Mouse (Mus musculus) brain, embryonic 18.5 days (tissue): ENCODE measurements around the gene Siglece.
A peak's percentile ranks its signal among the peaks of the same experiment; 100 is the strongest.
"Not testable (repeated sequence)": the region's sequence is repeated elsewhere in the genome, so short reads cannot be mapped to it uniquely, and the experiment has no call there.

Experiments
- DNase-seq: peaks from one replicate; pipeline ENCODE4 v3.0.0-alpha.2; 2012; ENCODE audit warnings: low read depth, low spot score

The Siglece gene

DNA sequence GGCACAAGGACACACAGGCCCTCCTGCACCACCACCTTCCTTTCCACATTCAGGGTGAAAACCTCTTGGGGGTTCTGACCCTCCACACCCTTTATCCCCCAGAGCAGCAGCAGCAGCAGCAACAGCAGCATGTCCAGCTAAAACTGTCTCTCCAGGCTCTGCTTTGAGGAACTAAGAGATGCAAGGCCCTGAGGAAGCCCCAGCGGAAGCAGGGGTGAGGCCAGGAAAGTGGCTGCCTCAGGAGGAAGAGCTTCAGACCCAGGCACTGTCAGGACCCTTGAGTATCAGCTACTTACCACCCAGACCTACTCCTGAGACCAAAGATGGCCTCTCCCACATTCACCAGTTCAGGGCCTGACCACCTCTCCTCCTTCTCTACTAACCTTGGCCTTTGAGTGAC lies at the start of gene Siglece:
TSS of gene Siglece (minus strand) at position 160 of the 400 bp plus-strand sequence.
- no peak for DNase-seq

GRCm38 (mm10) chr7:43690118-43690517 lies 30.2 kb upstream of the Siglece start, which contains the start of gene Klk14:
Gene Klk14 (plus strand): TSS chr7:43690418.
- no peak for DNase-seq

GRCm38 (mm10) chr7:43685088-43685487 lies 25.1 kb upstream of the Siglece start:
- no peak for DNase-seq

GRCm38 (mm10) chr7:43682511-43682910 lies 22.6 kb upstream of the Siglece start:
- not testable (repeated sequence) for DNase-seq

DNA sequence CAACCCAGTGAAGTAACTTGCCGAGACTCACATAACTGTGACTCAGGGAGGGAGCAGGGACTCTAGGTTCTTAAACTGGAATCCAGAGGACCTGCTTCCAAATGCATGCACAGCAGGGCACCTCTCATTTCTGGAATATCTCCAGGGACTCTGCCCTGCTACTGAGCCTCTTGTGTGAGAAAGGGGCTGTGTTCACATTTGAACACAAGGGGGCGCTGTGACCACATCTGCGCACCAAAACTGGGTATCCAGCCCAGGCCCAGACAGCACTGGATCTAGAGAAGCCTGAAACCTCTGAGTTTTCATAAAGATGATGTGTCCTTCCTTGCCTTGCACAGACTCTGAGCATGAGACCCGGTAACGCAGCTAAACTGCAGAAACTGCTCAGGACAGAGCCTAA lies 21.0 kb upstream of the Siglece start:
- no peak for DNase-seq

DNA sequence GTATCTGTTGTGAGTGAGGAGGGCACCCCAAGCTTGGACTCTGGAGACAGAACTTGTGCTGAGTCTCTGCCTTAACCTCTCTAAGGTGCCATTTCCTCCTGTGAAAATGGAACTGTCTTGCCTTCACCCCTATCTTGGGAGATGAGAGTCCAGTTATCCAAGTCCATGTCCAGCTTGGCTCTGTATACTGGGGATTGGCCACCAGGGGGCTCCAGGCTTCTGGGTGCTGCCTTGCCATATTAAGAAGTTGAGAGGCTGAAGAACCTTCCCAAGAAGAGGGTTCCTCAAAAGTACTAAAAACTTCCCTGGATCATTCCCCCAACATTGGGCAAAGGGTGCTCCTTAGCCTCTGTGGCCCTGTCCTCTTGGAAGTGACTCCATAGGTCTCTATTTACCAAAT lies 18.6 kb upstream of the Siglece start:
- no peak for DNase-seq

GRCm38 (mm10) chr7:43675091-43675490 lies 15.1 kb upstream of the Siglece start:
- no peak for DNase-seq

DNA sequence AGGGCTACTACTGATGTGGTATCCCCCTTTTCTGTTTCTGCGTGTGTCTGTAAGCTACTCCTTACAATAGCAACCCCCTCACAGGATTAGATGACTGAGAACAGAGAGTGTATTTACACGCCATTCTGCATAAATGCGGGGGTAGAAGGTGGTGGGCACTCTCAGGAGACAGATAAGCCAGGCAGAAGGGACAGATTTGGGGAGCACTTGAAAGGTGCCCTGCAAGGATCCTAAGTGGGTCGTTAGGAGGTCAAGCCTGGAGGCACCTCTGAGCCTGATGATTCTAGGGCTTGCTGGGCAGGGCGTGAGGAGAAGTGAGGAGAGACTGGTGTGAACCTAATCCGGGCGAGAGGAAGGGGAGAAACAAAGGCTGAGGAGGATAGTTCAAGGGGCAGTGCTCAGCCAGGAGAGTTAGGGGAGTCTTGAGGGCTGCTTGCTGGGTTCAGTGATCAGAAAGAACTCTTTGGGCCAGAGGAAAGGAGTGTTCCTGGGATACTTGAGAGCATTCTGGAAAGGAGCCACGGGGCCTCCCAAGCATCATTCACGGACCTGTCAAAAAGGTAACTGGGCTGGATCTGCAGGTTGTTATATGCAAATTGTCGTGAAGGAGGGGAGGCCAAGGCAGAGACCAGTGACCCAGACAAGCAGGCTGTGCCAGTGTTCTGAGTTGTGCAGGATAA lies 12.8 kb upstream of the Siglece start:
- no peak for DNase-seq

DNA sequence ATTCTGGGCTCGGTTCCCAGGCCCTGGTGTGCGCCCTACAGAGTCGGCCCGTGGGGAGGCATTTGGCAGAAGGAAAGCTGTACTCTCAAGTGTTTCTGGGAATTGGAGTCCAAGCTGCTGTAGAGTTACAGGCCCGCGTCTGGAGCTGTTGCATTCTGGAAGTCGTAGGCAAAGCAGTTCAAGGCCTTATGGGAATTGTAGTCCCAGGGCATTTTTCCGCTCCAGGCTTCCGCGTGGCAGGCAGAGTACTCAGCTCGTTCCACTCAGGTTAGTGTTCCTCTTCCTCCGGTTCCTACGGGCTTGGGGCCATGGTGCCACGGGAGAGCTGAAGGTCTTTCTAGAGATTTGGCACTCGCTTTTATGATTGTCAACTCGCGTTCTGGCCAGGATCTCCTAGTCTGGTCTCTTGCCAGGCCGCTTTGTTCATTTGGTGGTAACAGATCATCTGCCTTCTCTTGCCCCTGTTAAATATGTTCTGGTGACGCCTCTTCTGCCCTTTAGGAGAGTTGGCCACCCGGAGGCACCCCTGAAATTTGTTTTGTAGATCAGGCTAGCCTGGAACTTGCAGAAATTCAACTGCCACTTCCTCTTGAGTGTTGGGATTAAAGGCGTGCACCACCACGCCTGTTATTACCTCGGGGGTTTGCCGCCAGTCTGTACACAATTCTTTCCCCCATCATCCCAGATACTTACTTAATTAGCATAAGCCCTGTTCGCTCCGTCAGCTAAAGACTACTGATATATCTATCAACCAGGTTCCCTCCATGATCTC lies 12.0 kb upstream of the Siglece start, which contains the start of gene Ctu1:
TSS of gene Ctu1 (plus strand) at position 208 of the 772 bp plus-strand sequence.
- peak; percentile 91 for DNase-seq

DNA sequence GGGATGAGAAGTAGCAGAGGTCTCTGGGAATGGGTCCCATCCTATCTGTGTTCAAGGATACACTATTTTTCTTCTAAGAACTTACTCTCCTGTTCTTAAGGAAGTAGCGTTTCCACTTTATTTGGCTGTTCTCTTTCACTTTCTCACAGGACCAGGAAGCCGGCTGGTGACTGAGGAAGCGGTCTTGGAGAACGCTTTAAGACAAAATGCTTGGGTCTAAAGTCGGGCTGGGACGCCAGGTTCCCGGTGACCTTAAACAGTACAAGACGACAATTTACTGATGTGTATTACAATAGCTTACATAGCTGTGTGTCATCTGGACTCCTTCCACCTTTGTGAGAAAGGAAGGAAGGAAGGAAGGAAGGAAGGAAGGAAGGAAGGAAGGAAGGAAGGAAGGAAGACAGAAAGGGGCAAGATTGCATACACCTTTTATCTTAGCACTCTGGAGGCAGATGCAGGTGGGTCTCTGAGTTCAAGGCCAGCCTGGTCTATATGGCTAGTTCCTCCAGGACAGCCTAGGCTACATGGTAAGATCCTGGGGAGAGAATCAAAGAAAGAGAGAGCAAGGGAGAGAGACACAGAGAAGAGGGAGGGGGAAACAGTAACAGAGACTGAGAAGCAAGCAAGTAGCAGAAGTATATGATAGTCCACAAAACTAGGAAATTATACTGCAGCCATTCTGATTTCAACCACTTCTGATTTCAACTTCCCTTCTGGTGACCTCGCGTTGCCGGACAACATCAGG lies 11.3 kb upstream of the Siglece start:
- DNase-seq: no peak

GRCm38 (mm10) chr7:43668582-43668981 lies 8.6 kb upstream of the Siglece start:
- DNase-seq: no peak

DNA sequence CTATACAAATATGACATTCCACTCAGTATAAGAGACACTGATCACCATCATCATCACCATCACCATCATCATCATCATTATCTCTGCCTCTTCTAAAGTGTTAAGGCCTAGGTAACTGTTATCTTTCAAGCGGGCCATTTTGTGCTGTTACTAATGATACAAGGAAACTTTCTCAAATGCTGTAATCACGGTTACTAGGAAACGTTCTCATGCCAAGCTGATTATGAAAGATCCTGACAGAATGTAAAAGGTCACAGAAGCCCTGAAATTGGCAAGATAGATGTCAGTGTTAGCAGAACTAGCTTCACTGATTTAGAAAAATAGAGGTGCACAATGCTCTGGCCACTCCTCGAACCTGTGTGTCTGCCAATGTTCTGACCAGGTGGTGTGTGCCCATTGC lies 7.3 kb upstream of the Siglece start:
- DNase-seq: not testable (repeated sequence)

DNA sequence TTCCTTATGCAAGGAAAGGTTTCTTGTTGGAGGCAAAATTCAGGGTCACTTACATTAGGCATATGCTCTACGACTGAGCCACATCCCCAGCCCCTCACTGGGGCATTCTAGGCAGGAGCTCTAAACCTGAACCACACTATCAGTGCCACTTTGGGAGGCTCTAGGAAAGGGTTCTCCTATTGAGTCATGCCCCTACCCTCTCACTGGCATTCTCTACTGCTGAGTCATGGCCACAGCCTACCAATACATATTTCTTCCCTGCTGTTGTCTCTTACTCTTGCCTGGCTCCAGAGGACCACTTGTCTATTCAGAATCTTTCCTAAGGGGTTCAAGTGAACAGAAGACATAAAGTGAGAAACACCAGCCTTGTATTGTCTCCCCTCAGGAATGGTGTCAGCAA lies 2.8 kb upstream of the Siglece start:
- no peak for DNase-seq

GRCm38 (mm10) chr7:43656232-43656631 lies 3.7 kb downstream of the Siglece start:
- no peak for DNase-seq

- no peak for DNase-seq
Observed at GRCm38 (mm10) chr7:43654519-43654918, 5.4 kb downstream of the Siglece start.

DNA sequence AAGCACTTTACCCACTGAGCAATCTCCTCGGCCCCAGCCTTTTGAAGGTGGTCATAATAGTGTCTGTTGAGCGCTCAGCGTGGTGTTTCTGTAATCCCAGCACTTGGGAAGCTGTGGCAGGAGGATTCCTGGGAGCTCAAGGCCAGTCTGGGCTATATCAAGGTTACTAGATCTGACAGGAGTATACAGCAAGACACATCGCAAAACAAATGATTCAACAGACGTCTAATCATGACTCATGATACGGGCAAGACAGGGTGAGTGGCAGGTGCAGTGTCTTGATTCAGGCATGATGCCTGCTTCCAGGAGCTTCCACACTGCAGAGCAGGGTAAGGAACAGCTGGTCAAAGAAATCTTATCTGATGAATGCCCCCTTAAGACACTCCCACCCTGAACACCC lies 7.3 kb downstream of the Siglece start:
- no peak for DNase-seq

GRCm38 (mm10) chr7:43643046-43643652 lies 16.8 kb downstream of the Siglece start:
- no peak for DNase-seq

- no peak for DNase-seq
Observed at GRCm38 (mm10) chr7:43642587-43642986, 17.4 kb downstream of the Siglece start.

DNA sequence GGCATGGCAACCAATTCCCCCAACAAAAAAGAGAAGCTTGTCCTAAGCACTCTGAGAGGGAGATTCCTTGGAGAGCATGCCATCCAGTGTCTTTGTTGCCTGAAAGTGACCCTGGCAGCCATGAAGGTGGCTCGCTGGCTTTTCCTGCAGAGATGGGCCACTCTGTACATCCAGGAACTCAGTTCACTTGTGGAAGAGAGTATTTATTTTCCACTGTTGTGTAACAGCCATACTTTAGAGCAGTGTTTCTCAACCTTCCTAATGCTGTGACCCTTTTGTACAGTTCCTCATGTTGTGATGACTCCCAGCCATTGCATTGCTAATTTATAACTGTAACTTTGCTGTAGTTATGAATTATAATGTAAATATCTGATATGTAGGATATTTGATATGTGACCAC lies 22.8 kb downstream of the Siglece start:
- DNase-seq: no peak

GRCm38 (mm10) chr7:43636194-43636593 lies 23.8 kb downstream of the Siglece start:
- DNase-seq: no peak

DNA sequence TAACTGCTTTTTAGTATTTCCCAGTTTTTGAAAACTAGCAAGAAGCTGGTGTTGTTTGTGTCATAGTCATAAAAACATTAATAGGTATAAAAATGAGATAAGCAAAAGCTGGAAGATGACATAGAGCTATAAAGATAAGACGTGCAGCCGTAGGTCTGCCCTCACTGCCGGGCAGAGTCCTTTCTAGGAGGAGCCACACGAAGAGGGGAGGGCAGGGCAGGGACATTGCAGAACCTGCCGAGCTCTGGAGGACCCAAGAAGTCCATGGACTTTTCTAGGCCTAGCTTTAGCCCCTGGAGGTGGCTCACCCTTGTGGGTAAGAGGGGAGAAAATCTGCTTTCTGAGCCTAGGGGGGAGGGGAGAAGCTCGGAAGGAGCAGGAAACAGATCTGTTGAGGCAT lies 25.5 kb downstream of the Siglece start, which contains the start of gene Ceacam18:
TSS of gene Ceacam18 (plus strand) at position 208 of the 400 bp plus-strand sequence.
- DNase-seq: no peak

- DNase-seq: no peak
Observed at GRCm38 (mm10) chr7:43633940-43634339, 26.0 kb downstream of the Siglece start.
